Mouse (Mus musculus): Measurements from ENCODE around the gene Nfatc2ip.

DNA sequence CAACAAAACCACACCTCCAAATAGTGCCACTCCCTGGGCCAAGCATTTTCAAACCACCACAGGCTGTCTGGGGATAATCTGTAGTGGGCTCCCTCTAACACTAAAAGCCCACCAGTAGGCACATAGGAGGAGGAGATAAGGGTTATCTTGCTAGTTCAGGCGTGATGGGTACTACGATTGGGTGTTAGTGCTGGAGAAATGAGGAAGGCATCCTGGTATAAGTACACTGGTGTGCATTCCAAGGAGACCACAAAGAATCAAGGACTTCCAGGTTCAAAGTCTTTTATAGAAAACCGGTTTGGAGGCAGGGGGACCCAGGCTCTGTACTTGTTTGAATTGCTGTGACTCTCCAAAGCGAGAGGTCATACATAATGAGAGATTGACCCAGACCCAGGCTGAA lies 31.6 kb upstream of the Nfatc2ip start:
- no peak for TF ChIP-seq CTCF (IDR thresholded peaks at IDR 0.05; ENCODE audit: extremely low read depth, insufficient read depth, low read length)
- no peak for TF ChIP-seq POLR2A (IDR thresholded peaks at IDR 0.05; ENCODE audit: extremely low read depth, insufficient read depth, low read length)

All from cortical plate, adult 2 months (tissue).